Mouse (Mus musculus): ENCODE data around the gene 1700022I11Rik. TPM values are rescaled to one million over a fixed set of nuclear protein-coding genes. Genes with fewer than 3 reads are reported as not detected.
A peak's percentile ranks its signal among the peaks of the same experiment; 100 is the strongest.

1700022I11Rik gene
- total and polyA plus RNA-seq, 3 experiments: 1.1 TPM; not detected in 2

DNA sequence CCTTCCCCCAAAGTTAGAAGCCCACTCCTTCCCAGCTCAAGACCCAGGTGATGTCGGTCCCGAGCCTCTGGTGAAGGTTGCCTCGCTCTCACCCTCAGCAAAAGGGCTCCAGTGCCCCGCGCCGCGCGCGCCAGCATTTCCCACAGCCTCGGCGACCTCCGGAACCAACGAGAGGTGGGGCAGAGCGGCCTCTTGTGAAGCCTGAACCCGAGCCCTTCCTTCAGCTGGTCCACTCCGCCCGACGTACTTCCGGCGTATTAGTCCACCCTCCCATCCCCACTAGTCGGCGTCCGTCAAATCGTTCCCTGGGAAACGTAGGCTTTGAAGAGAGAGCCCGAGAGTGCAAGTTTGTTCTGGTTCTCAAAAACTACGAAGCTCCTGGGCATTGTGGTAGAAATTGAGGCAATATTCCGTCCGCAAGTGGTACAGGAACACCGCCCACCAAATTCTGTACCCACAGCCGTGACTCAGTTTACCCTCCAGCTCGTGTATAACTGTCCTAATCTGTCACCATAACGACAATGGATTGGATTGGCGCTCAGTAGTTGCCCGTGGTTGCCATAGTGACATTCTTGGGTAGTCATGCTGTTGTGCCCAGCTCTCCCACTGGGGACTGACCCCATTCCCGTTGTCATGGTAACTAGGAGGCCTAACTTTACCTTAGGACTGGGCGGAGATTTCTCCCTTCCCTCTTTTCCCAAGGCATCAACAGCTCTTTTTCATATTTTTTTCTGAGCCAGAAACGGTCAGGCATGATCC is 62.0 kb downstream of the 1700022I11Rik start, which contains the start of gene Stoml2:
Gene Stoml2, minus strand, starts transcription at position 474 of the 759 bp plus-strand sequence.
- H3K4me3 ChIP-seq (ENCODE audit: low read depth, low read length): peak within 1 kb of the TSS; percentile 76
- H3K4me1 ChIP-seq (ENCODE audit: insufficient read depth, low read depth, low read length): peaks cover 50% of the 10 kb centered on the region
- DNase-seq (ENCODE audit: low spot score): peak; percentile 82
- TF ChIP-seq GATA2 (IDR thresholded peaks at IDR 0.05; ENCODE audit: borderline replicate concordance, low read depth, low read length) (no peak), CTCF (IDR thresholded peaks at IDR 0.05; ENCODE audit: low read depth, low read length) (no peak), TAL1 (conservative IDR thresholded peaks at IDR 0.05; ENCODE audit: low read depth, low read length) (no peak), POLR2AphosphoS5 (IDR thresholded peaks at IDR 0.05; ENCODE audit: insufficient replicate concordance, low read depth, low read length) (no peak), GATA1 (IDR thresholded peaks at IDR 0.05; ENCODE audit: borderline replicate concordance, low read length) (no peak)
- ATAC-seq (ENCODE audit: extremely low read depth, insufficient number of reproducible peaks, low FRiP score, poor library complexity, severe bottlenecking): peak; percentile 96
- peaks cover 3% of the 10 kb centered on the region; the same call in 1 of the 2 replicates for H3K27me3 ChIP-seq (ENCODE audit: insufficient read depth, low read length)
- peaks cover 71% of the 10 kb centered on the region for H3K36me3 ChIP-seq (replicated peaks)
- H3K9me3 ChIP-seq (replicated peaks): no peaks in the 10 kb centered on the region

- Histone ChIP-seq H3K4me3 (ENCODE audit: low read depth, low read length) (no peak overlapping the region), H3K36me3 (replicated peaks) (peaks cover 62% of the 10 kb centered on the region), H3K27me3 (ENCODE audit: insufficient read depth, low read length) (peaks cover 3% of the 10 kb centered on the region; the same call in 1 of the 2 replicates), H3K9me3 (replicated peaks) (no peaks in the 10 kb centered on the region), H3K4me1 (ENCODE audit: insufficient read depth, low read depth, low read length) (peaks cover 61% of the 10 kb centered on the region)
- TF ChIP-seq TAL1 (conservative IDR thresholded peaks at IDR 0.05; ENCODE audit: low read depth, low read length) (no peak), GATA2 (IDR thresholded peaks at IDR 0.05; ENCODE audit: borderline replicate concordance, low read depth, low read length) (no peak), POLR2AphosphoS5 (IDR thresholded peaks at IDR 0.05; ENCODE audit: insufficient replicate concordance, low read depth, low read length) (no peak), CTCF (IDR thresholded peaks at IDR 0.05; ENCODE audit: low read depth, low read length) (no peak), GATA1 (IDR thresholded peaks at IDR 0.05; ENCODE audit: borderline replicate concordance, low read length) (no peak)
- no peak for DNase-seq (ENCODE audit: low spot score)
- no peak for ATAC-seq (ENCODE audit: extremely low read depth, insufficient number of reproducible peaks, low FRiP score, poor library complexity, severe bottlenecking)
Measured at GRCm38 (mm10) chr4:43032501-43032900, 63.1 kb downstream of the 1700022I11Rik start.

Other genes starting within 250 kb of the 1700022I11Rik start
- gene 4930578G10Rik, start 234.1 kb upstream of the 1700022I11Rik start, total RNA-seq (2014; fragmentation: Nextera tagmentation): not detected in 2 replicates
- gene 4930578G10Rik, start 234.1 kb upstream of the 1700022I11Rik start, total RNA-seq (2017): 0.22 TPM in 1 of 2 replicates, not detected in the other
- gene 4930578G10Rik, start 234.1 kb upstream of the 1700022I11Rik start, polyA plus RNA-seq (2012): not detected in 2 replicates
- not detected in 2 replicates for gene Ccl19, start 213.0 kb upstream of the 1700022I11Rik start, total RNA-seq (2014; fragmentation: Nextera tagmentation)
- gene Ccl19, start 213.0 kb upstream of the 1700022I11Rik start, total RNA-seq (2017): not detected in 2 replicates
- not detected in 2 replicates for gene Ccl19, start 213.0 kb upstream of the 1700022I11Rik start, polyA plus RNA-seq (2012)
- not detected in 2 replicates for gene Ccl21a, start 195.6 kb upstream of the 1700022I11Rik start, total RNA-seq (2014; fragmentation: Nextera tagmentation)
- not detected in 2 replicates for gene Ccl21a, start 195.6 kb upstream of the 1700022I11Rik start, total RNA-seq (2017)
- gene Ccl21a, start 195.6 kb upstream of the 1700022I11Rik start, polyA plus RNA-seq (2012): not detected in 2 replicates
- 11.5 and 14.5 TPM in 2 replicates for gene Fam205a1, start 115.7 kb upstream of the 1700022I11Rik start, total RNA-seq (2014; fragmentation: Nextera tagmentation)
- gene Fam205a1, start 115.7 kb upstream of the 1700022I11Rik start, total RNA-seq (2017): 0.12 and 0.16 TPM in 2 replicates
- 0.10 and 0.14 TPM in 2 replicates for gene Fam205a1, start 115.7 kb upstream of the 1700022I11Rik start, polyA plus RNA-seq (2012)
- gene Gm12394, start 112.8 kb upstream of the 1700022I11Rik start, total RNA-seq (2014; fragmentation: Nextera tagmentation): 0.34 and 0.60 TPM in 2 replicates
- gene Gm12394, start 112.8 kb upstream of the 1700022I11Rik start, total RNA-seq (2017): not detected in 2 replicates
- gene Gm12394, start 112.8 kb upstream of the 1700022I11Rik start, polyA plus RNA-seq (2012): not detected in 2 replicates
- not detected in 2 replicates for gene Fam205c, start 95.4 kb upstream of the 1700022I11Rik start, total RNA-seq (2014; fragmentation: Nextera tagmentation)
- 0.05 TPM in 1 of 2 replicates, not detected in the other for gene Fam205c, start 95.4 kb upstream of the 1700022I11Rik start, total RNA-seq (2017)
- 0.05 TPM in 1 of 2 replicates, not detected in the other for gene Fam205c, start 95.4 kb upstream of the 1700022I11Rik start, polyA plus RNA-seq (2012)
- gene Phf24, start 52.9 kb upstream of the 1700022I11Rik start, total RNA-seq (2014; fragmentation: Nextera tagmentation): 1.8 TPM in 1 of 2 replicates, not detected in the other
- gene Phf24, start 52.9 kb upstream of the 1700022I11Rik start, total RNA-seq (2017): 0.29 and 0.98 TPM in 2 replicates
- gene Phf24, start 52.9 kb upstream of the 1700022I11Rik start, polyA plus RNA-seq (2012): 0.04 TPM in 2 replicates
- 4.1 and 7.5 TPM in 2 replicates for gene Dnajb5, start 19.8 kb upstream of the 1700022I11Rik start, total RNA-seq (2014; fragmentation: Nextera tagmentation)
- 1.3 and 1.5 TPM in 2 replicates for gene Dnajb5, start 19.8 kb upstream of the 1700022I11Rik start, total RNA-seq (2017)
- gene Dnajb5, start 19.8 kb upstream of the 1700022I11Rik start, polyA plus RNA-seq (2012): 1.2 and 1.4 TPM in 2 replicates
- 132 and 136 TPM in 2 replicates for gene Vcp, start 30.9 kb downstream of the 1700022I11Rik start, total RNA-seq (2014; fragmentation: Nextera tagmentation)
- gene Vcp, start 30.9 kb downstream of the 1700022I11Rik start, total RNA-seq (2017): 211 and 261 TPM in 2 replicates
- 223 and 236 TPM in 2 replicates for gene Vcp, start 30.9 kb downstream of the 1700022I11Rik start, polyA plus RNA-seq (2012)
- 15.2 and 16.8 TPM in 2 replicates for gene Fancg, start 40.9 kb downstream of the 1700022I11Rik start, total RNA-seq (2014; fragmentation: Nextera tagmentation)
- 12.9 and 18.7 TPM in 2 replicates for gene Fancg, start 40.9 kb downstream of the 1700022I11Rik start, total RNA-seq (2017)
- gene Fancg, start 40.9 kb downstream of the 1700022I11Rik start, polyA plus RNA-seq (2012): 4.3 and 9.4 TPM in 2 replicates
- gene Pigo, start 56.2 kb downstream of the 1700022I11Rik start, total RNA-seq (2014; fragmentation: Nextera tagmentation): 11.8 and 17.2 TPM in 2 replicates
- 9.4 and 9.7 TPM in 2 replicates for gene Pigo, start 56.2 kb downstream of the 1700022I11Rik start, total RNA-seq (2017)
- gene Pigo, start 56.2 kb downstream of the 1700022I11Rik start, polyA plus RNA-seq (2012): 11.2 and 11.6 TPM in 2 replicates
- gene Stoml2, start 62.1 kb downstream of the 1700022I11Rik start, total RNA-seq (2014; fragmentation: Nextera tagmentation): 191 and 233 TPM in 2 replicates
- gene Stoml2, start 62.1 kb downstream of the 1700022I11Rik start, total RNA-seq (2017): 157 and 170 TPM in 2 replicates
- 145 and 169 TPM in 2 replicates for gene Stoml2, start 62.1 kb downstream of the 1700022I11Rik start, polyA plus RNA-seq (2012)
- gene Fam214b, start 76.6 kb downstream of the 1700022I11Rik start, total RNA-seq (2014; fragmentation: Nextera tagmentation): 10.2 and 24.4 TPM in 2 replicates
- 12.6 and 17.8 TPM in 2 replicates for gene Fam214b, start 76.6 kb downstream of the 1700022I11Rik start, total RNA-seq (2017)
- 15.0 and 17.7 TPM in 2 replicates for gene Fam214b, start 76.6 kb downstream of the 1700022I11Rik start, polyA plus RNA-seq (2012)
- 0.63 and 3.9 TPM in 2 replicates for gene Unc13b, start 89.3 kb downstream of the 1700022I11Rik start, total RNA-seq (2014; fragmentation: Nextera tagmentation)
- gene Unc13b, start 89.3 kb downstream of the 1700022I11Rik start, total RNA-seq (2017): 4.0 and 5.5 TPM in 2 replicates
- gene Unc13b, start 89.3 kb downstream of the 1700022I11Rik start, polyA plus RNA-seq (2012): 0.36 and 0.56 TPM in 2 replicates